Mouse (Mus musculus) MEL (cell line): Measurements from ENCODE around the gene Ptger1. TPM values are rescaled to one million over a fixed set of nuclear protein-coding genes. Genes with fewer than 3 reads are reported as not detected.

ENCODE experiments used
- DNase-seq: peaks from one replicate; pipeline ENCODE4 v3.0.0; 2011; ENCODE audit warnings: low read depth, low spot score
- H3K27ac ChIP-seq: 2 replicates; pipeline ENCODE4 v1.5.1; 2012; ENCODE audit warnings: low read depth, mild to moderate bottlenecking, control low read depth, low read length, moderate library complexity; ENCODE audit not compliant: control insufficient read depth
- H3K27me3 ChIP-seq, 2 experiments: fragments of 150-350 bp in 1 of 2; sonication (generic) in 1 of 2; 2 replicates each; pipeline ENCODE4 v1.6.1; 2012; ENCODE audit warnings: low read length in 2 of 2, mild to moderate bottlenecking in 2 of 2, improper control_type of control experiment in 1 of 2, moderate library complexity in 1 of 2; ENCODE audit not compliant: insufficient read depth in 2 of 2, control insufficient read depth in 1 of 2
- H3K36me3 ChIP-seq, 2 experiments: 2 replicates each; pipeline ENCODE4 v1.6.1; 2012 to 2014; ENCODE audit warnings: low read length in 2 of 2, improper control_type of control experiment in 1 of 2, inconsistent platforms in 1 of 2, mild to moderate bottlenecking in 1 of 2; ENCODE audit not compliant: insufficient read depth in 2 of 2, control insufficient read depth in 1 of 2
- H3K4me1 ChIP-seq, 2 experiments: fragments of 150-350 bp in 1 of 2; sonication (generic) in 1 of 2; 2 replicates each; pipeline ENCODE4 v1.6.1; 2012; ENCODE audit warnings: low read length in 2 of 2, improper control_type of control experiment in 1 of 2, mild to moderate bottlenecking in 1 of 2; ENCODE audit not compliant: insufficient read depth in 2 of 2, control insufficient read depth in 1 of 2
- H3K4me3 ChIP-seq, 2 experiments: fragments of 150-350 bp in 1 of 2; sonication (generic) in 1 of 2; 2 replicates each; pipeline ENCODE4 v1.5.1; 2012; ENCODE audit warnings: low read depth in 2 of 2, low read length in 2 of 2, mild to moderate bottlenecking in 2 of 2, moderate library complexity in 2 of 2, control low read depth in 1 of 2, improper control_type of control experiment in 1 of 2; ENCODE audit not compliant: control insufficient read depth in 1 of 2, insufficient read depth in 1 of 2
- H3K79me2 ChIP-seq: 2 replicates; pipeline ENCODE4 v1.6.1; 2012; ENCODE audit warnings: mild to moderate bottlenecking, low read length, moderate library complexity; ENCODE audit not compliant: control insufficient read depth, poor library complexity, insufficient read depth
- H3K9ac ChIP-seq: 2 replicates; pipeline ENCODE4 v1.6.1; 2012; ENCODE audit warnings: low read depth, mild to moderate bottlenecking, control low read depth, low read length, moderate library complexity; ENCODE audit not compliant: control insufficient read depth, poor library complexity, severe bottlenecking
- H3K9me3 ChIP-seq: fragments of 150-350 bp; sonication (generic); replicated peaks from 2 replicates; pipeline ENCODE4 v1.6.1; 2012; ENCODE audit warnings: mild to moderate bottlenecking, low read length, improper control_type of control experiment, moderate library complexity; ENCODE audit not compliant: insufficient read depth
- BHLHE40 ChIP-seq: IDR thresholded peaks from 2 replicates; pipeline ENCODE4 v1.6.1; 2012; ENCODE audit warnings: low read depth, mild to moderate bottlenecking, inconsistent platforms, low read length, improper control_type of control experiment, borderline replicate concordance
- CHD1 ChIP-seq: IDR thresholded peaks from 2 replicates; pipeline ENCODE4 v1.6.1; 2012; ENCODE audit warnings: low read depth, mild to moderate bottlenecking, inconsistent platforms, low read length, improper control_type of control experiment
- CHD2 ChIP-seq: IDR thresholded peaks from 2 replicates; pipeline ENCODE4 v1.6.1; 2011; ENCODE audit warnings: low read length, improper control_type of control experiment
- CTCF ChIP-seq, 3 experiments: IDR thresholded peaks in 2 of 3; conservative IDR thresholded peaks in 1 of 3; 2 replicates each; pipeline ENCODE4 v1.5.1; 2011 to 2012; ENCODE audit warnings: low read length in 3 of 3, low read depth in 2 of 3, mild to moderate bottlenecking in 2 of 3, improper control_type of control experiment in 1 of 3, inconsistent platforms in 1 of 3, mixed read lengths in 1 of 3, moderate library complexity in 1 of 3; ENCODE audit not compliant: control insufficient read depth in 1 of 3, insufficient read depth in 1 of 3, poor library complexity in 1 of 3, severe bottlenecking in 1 of 3
- EP300 ChIP-seq, 2 experiments: IDR thresholded peaks; 2 replicates each; pipeline ENCODE4 v1.6.1; 2011; ENCODE audit warnings: improper control_type of control experiment in 2 of 2, low read length in 2 of 2, low read depth in 1 of 2, mild to moderate bottlenecking in 1 of 2
- ETS1 ChIP-seq: IDR thresholded peaks from 2 replicates; pipeline ENCODE4 v1.6.1; 2012; ENCODE audit warnings: low read depth, mild to moderate bottlenecking, inconsistent platforms, low read length, improper control_type of control experiment, moderate library complexity
- GABPA ChIP-seq: IDR thresholded peaks from 2 replicates; pipeline ENCODE4 v1.6.1; 2012; ENCODE audit warnings: low read depth, mild to moderate bottlenecking, inconsistent platforms, low read length, improper control_type of control experiment, moderate library complexity
- HCFC1 ChIP-seq: IDR thresholded peaks from 2 replicates; pipeline ENCODE4 v1.6.1; 2012; ENCODE audit warnings: low read depth, mild to moderate bottlenecking, inconsistent platforms, low read length, improper control_type of control experiment, moderate library complexity
- JUND ChIP-seq: IDR thresholded peaks from 2 replicates; pipeline ENCODE4 v1.6.1; 2011; ENCODE audit warnings: low read depth, mild to moderate bottlenecking, improper control_type of control experiment, low read length
- KAT2A ChIP-seq: conservative IDR thresholded peaks from 2 replicates; pipeline ENCODE4 v1.6.1; 2012; ENCODE audit warnings: low read depth, low read length, improper control_type of control experiment, inconsistent platforms
- MAFK ChIP-seq: IDR thresholded peaks from 2 replicates; pipeline ENCODE4 v1.6.1; 2011; ENCODE audit warnings: low read depth, mild to moderate bottlenecking, low read length, improper control_type of control experiment, borderline replicate concordance
- MAX ChIP-seq: IDR thresholded peaks from 2 replicates; pipeline ENCODE4 v1.6.1; 2011; ENCODE audit warnings: low read length, improper control_type of control experiment
- MAZ ChIP-seq: IDR thresholded peaks from 2 replicates; pipeline ENCODE4 v1.6.1; 2012; ENCODE audit warnings: low read depth, mild to moderate bottlenecking, inconsistent platforms, low read length, improper control_type of control experiment
- MEF2A ChIP-seq: IDR thresholded peaks from 2 replicates; pipeline ENCODE4 v1.6.1; 2014; ENCODE audit warnings: low read depth, mild to moderate bottlenecking, inconsistent platforms, low read length, improper control_type of control experiment; ENCODE audit not compliant: poor library complexity, insufficient replicate concordance, severe bottlenecking; ENCODE audit errors: extremely low read depth
- MXI1 ChIP-seq: IDR thresholded peaks from 2 replicates; pipeline ENCODE4 v1.6.1; 2011; ENCODE audit warnings: mild to moderate bottlenecking, low read depth, low read length, improper control_type of control experiment
- MYB ChIP-seq: IDR thresholded peaks from 2 replicates; pipeline ENCODE4 v1.6.1; 2011; ENCODE audit warnings: mild to moderate bottlenecking, low read depth, low read length, improper control_type of control experiment
- MYC ChIP-seq: IDR thresholded peaks from 2 replicates; pipeline ENCODE4 v1.6.1; 2011; ENCODE audit warnings: low read depth, mild to moderate bottlenecking, low read length, improper control_type of control experiment, moderate library complexity
- NELFE ChIP-seq: IDR thresholded peaks from 2 replicates; pipeline ENCODE4 v1.6.1; 2011; ENCODE audit warnings: low read depth, low read length, improper control_type of control experiment
- NRF1 ChIP-seq: IDR thresholded peaks from 2 replicates; pipeline ENCODE4 v1.6.1; 2014; ENCODE audit warnings: low read depth, mild to moderate bottlenecking, inconsistent platforms, low read length, improper control_type of control experiment, moderate library complexity; ENCODE audit not compliant: poor library complexity, insufficient read depth, severe bottlenecking
- POLR2A ChIP-seq, 2 experiments: IDR thresholded peaks; 2 replicates each; pipeline ENCODE4 v1.6.1; 2011 to 2012; ENCODE audit warnings: low read length in 2 of 2, mild to moderate bottlenecking in 2 of 2, control low read depth in 1 of 2, improper control_type of control experiment in 1 of 2, low read depth in 1 of 2, moderate library complexity in 1 of 2; ENCODE audit not compliant: control insufficient read depth in 1 of 2, insufficient read depth in 1 of 2, poor library complexity in 1 of 2
- POLR2AphosphoS2 ChIP-seq: IDR thresholded peaks from 2 replicates; pipeline ENCODE4 v1.6.1; 2011; ENCODE audit warnings: low read length, improper control_type of control experiment
- POLR2AphosphoS5 ChIP-seq: IDR thresholded peaks from 2 replicates; pipeline ENCODE4 v1.6.1; 2012; ENCODE audit warnings: low read depth, borderline replicate concordance, mild to moderate bottlenecking, inconsistent platforms, low read length, moderate library complexity, mixed read lengths
- RAD21 ChIP-seq: IDR thresholded peaks from 2 replicates; pipeline ENCODE4 v1.6.1; 2011; ENCODE audit warnings: mild to moderate bottlenecking, low read depth, low read length, improper control_type of control experiment
- RCOR1 ChIP-seq: IDR thresholded peaks from 2 replicates; pipeline ENCODE4 v1.6.1; 2012; ENCODE audit warnings: low read depth, mild to moderate bottlenecking, inconsistent platforms, low read length, improper control_type of control experiment
- SIN3A ChIP-seq: IDR thresholded peaks from 2 replicates; pipeline ENCODE4 v1.6.1; 2012; ENCODE audit warnings: low read length, improper control_type of control experiment, inconsistent platforms
- SMC3 ChIP-seq: IDR thresholded peaks from 2 replicates; pipeline ENCODE4 v1.6.1; 2011; ENCODE audit warnings: low read depth, low read length, improper control_type of control experiment
- TAL1 ChIP-seq: IDR thresholded peaks from 2 replicates; pipeline ENCODE4 v1.6.1; 2012; ENCODE audit warnings: mild to moderate bottlenecking, inconsistent platforms, low read length, moderate library complexity, mixed read lengths
- TBP ChIP-seq: IDR thresholded peaks from 2 replicates; pipeline ENCODE4 v1.8.0; 2011; ENCODE audit warnings: low read depth, low read length, improper control_type of control experiment
- UBTF ChIP-seq: IDR thresholded peaks from 2 replicates; pipeline ENCODE4 v1.6.1; 2012; ENCODE audit warnings: low read depth, mild to moderate bottlenecking, inconsistent platforms, low read length, improper control_type of control experiment, moderate library complexity, borderline replicate concordance; ENCODE audit not compliant: insufficient read depth
- USF1 ChIP-seq: IDR thresholded peaks from 2 replicates; pipeline ENCODE4 v1.6.1; 2014; ENCODE audit warnings: low read depth, mild to moderate bottlenecking, inconsistent platforms, low read length, improper control_type of control experiment, moderate library complexity
- USF2 ChIP-seq, 2 experiments: IDR thresholded peaks; 2 replicates each; pipeline ENCODE4 v1.6.1; 2011 to 2012; ENCODE audit warnings: improper control_type of control experiment in 2 of 2, low read length in 2 of 2, borderline replicate concordance in 1 of 2, inconsistent platforms in 1 of 2, low read depth in 1 of 2, mild to moderate bottlenecking in 1 of 2; ENCODE audit not compliant: insufficient read depth in 1 of 2
- ZC3H11A ChIP-seq: IDR thresholded peaks from 2 replicates; pipeline ENCODE4 v1.6.1; 2012; ENCODE audit warnings: low read depth, mild to moderate bottlenecking, inconsistent platforms, low read length, improper control_type of control experiment
- ZKSCAN1 ChIP-seq: IDR thresholded peaks from 2 replicates; pipeline ENCODE4 v1.6.1; 2012; ENCODE audit warnings: low read depth, mild to moderate bottlenecking, inconsistent platforms, low read length, improper control_type of control experiment, moderate library complexity
- ZMIZ1 ChIP-seq: IDR thresholded peaks from 2 replicates; pipeline ENCODE4 v1.6.1; 2012; ENCODE audit warnings: low read depth, mild to moderate bottlenecking, inconsistent platforms, low read length, improper control_type of control experiment, moderate library complexity
- ZNF384 ChIP-seq: IDR thresholded peaks from 2 replicates; pipeline ENCODE4 v1.6.1; 2012; ENCODE audit warnings: low read depth, mild to moderate bottlenecking, inconsistent platforms, low read length, improper control_type of control experiment
- polyA plus RNA-seq, 2 experiments: library from polyadenylated mRNA; stranded (reverse) in 1 of 2; unstranded in 1 of 2; fragments of >175 nt in 1 of 2; fragments of >200 nt in 1 of 2; gene quantifications; 2 replicates each; pipeline versions ENCODE4 v1.2.1 to v1.2.4; 2012; ENCODE audit warnings: low replicate concordance in 2 of 2, low read depth in 1 of 2; ENCODE audit not compliant: insufficient read length in 2 of 2, insufficient read depth in 1 of 2, missing spikeins in 1 of 2
- total RNA-seq: library from RNA; depleted of rRNA; stranded (reverse); fragments of 300-350 nt; gene quantifications from 2 replicates; pipeline ENCODE4 v1.2.3, GENCODE M21; 2012

Gene Ptger1
- total and polyA plus RNA-seq, 3 experiments, result 3.1 to 4.0 TPM; not detected in 1

GRCm38 (mm10) chr8:83693609-83694236 is 27.2 kb downstream of the Ptger1 start:
- Histone ChIP-seq H3K4me1 (peaks cover 4 to 25% of the 10 kb centered on the region in 2 experiments), H3K4me3 (peak overlapping the region; percentile 46 to 51), H3K9ac (peak overlapping the region; percentile 71), H3K27ac (peak overlapping the region; percentile 84), H3K27me3 (no peaks in the 10 kb centered on the region), H3K36me3 (peaks cover 11 to 16% of the 10 kb centered on the region in 2 experiments), H3K9me3 (no peaks in the 10 kb centered on the region), H3K79me2 (peaks cover 35% of the 10 kb centered on the region)
- DNase-seq, result peak; percentile 82
- TF ChIP-seq RAD21 (no peak), HCFC1 (peak; percentile 68), MAX (peak; percentile 46; the same call in 1 of the 2 replicates), POLR2AphosphoS5 (no peak), POLR2AphosphoS2 (0 out of 2 replicates have a peak, but pooled peaks have one; percentile 33), BHLHE40 (no peak), POLR2A (IDR thresholded peaks at IDR 0.05; ENCODE audit: control insufficient read depth in 1 of 2, insufficient read depth in 1 of 2, low read depth in 1 of 2, low read length in 2 of 2, poor library complexity in 1 of 2) (peak in 1 of 2 experiments; percentile 63; a peak in 2 of 4 replicates), CHD1 (peak; percentile 30; the same call in 1 of the 2 replicates), MAFK (0 out of 2 replicates have a peak, but pooled peaks have one; percentile 23), ZC3H11A (no peak), ZNF384 (no peak), EP300 (IDR thresholded peaks at IDR 0.05; ENCODE audit: low read depth in 1 of 2, low read length in 2 of 2) (peak in 1 of 2 experiments; percentile 32; a peak in 3 of 4 replicates), NELFE (peak; percentile 39; the same call in 1 of the 2 replicates), MYB (no peak), TAL1 (no peak), SMC3 (no peak), ZKSCAN1 (no peak), UBTF (no peak), GABPA (no peak), USF2 (IDR thresholded peaks at IDR 0.05; ENCODE audit: borderline replicate concordance in 1 of 2, insufficient read depth in 1 of 2, low read depth in 1 of 2, low read length in 2 of 2) (no peak), MEF2A (no peak), MAZ (peak; percentile 41; the same call in 1 of the 2 replicates), CTCF (IDR thresholded peaks at IDR 0.05 in 2 of 3, conservative IDR thresholded peaks at IDR 0.05 in 1 of 3; ENCODE audit: control insufficient read depth in 1 of 3, insufficient read depth in 1 of 3, low read depth in 2 of 3, low read length in 3 of 3, poor library complexity in 1 of 3, severe bottlenecking in 1 of 3) (no peak), ETS1 (peak; percentile 40; the same call in 1 of the 2 replicates), JUND (no peak), ZMIZ1 (peak; percentile 36; the same call in 1 of the 2 replicates), TBP (0 out of 2 replicates have a peak, but pooled peaks have one; percentile 16), MYC (no peak), NRF1 (no peak), MXI1 (0 out of 2 replicates have a peak, but pooled peaks have one; percentile 32), CHD2 (no peak), SIN3A (peak; percentile 82), RCOR1 (no peak), USF1 (peak; percentile 46; the same call in 1 of the 2 replicates), KAT2A (no peak)
